Mouse (Mus musculus) CH12.LX (cell line): Measurements from ENCODE around the gene Zmynd10.

Source experiments
- NELFE ChIP-seq: IDR thresholded peaks from 2 replicates; pipeline ENCODE4 v1.6.1; 2011; ENCODE audit warnings: low read depth, low read length, improper control_type of control experiment
- POLR2A ChIP-seq: IDR thresholded peaks from 2 replicates; pipeline ENCODE4 v1.6.1; 2011; ENCODE audit warnings: low read depth, mild to moderate bottlenecking, improper control_type of control experiment, low read length
- TBP ChIP-seq: conservative IDR thresholded peaks from 2 replicates; pipeline ENCODE4 v1.6.1; 2011; ENCODE audit warnings: low read depth, low read length, improper control_type of control experiment
- ZMIZ1 ChIP-seq: IDR thresholded peaks from 2 replicates; pipeline ENCODE4 v1.6.1; 2012; ENCODE audit warnings: low read depth, mild to moderate bottlenecking, inconsistent platforms, low read length, improper control_type of control experiment

DNA sequence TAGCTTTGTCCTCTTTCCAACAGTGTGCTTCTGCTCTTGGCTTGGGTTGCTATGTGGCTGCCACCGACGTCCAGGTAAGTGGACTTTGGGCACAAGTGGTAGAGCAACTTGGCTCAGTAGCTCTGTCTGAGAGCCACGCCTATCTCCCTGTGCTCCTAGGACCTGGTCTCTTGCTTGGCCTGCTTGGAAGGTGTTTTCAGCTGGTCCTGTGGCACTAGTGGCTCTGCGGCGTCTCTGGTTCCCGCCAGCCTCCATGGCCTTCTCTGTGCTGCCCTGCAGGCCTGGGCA lies 43.6 kb downstream of the Zmynd10 start:
- no peak for TF ChIP-seq TBP
- no peak for TF ChIP-seq NELFE
- TF ChIP-seq ZMIZ1 = no peak
- TF ChIP-seq POLR2A = no peak
